Mouse (Mus musculus) lung, postnatal 25 days (tissue): ENCODE data around the gene Itsn1.

ENCODE experiments used
- DNase-seq: peaks from one replicate; pipeline ENCODE4 v3.0.0; 2022; ENCODE audit warnings: low spot score

The Itsn1 gene

DNA sequence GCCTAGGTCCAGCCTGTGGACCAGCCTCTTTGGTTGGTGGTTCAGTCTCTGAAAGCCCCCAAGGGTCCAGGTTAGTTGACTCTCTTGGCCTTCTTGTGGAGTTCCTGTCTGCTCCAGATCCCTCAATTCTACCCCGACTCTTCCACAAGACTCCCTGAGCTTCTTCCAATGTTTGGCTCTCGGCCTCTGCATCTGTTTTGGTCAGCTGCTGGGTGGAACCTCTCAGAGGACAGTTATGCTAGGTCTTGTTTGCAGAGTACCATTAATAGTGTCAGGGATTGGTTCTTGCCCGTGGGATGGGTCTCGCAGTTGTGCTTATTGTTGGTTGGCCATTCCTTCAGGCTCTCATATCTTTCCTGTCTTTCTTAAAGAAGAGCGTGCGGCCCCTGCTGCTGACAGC, 39.5 kb downstream of the Itsn1 start:
- no peak for DNase-seq

- DNase-seq = no peak
Measured at GRCm38 (mm10) chr16:91769911-91770310, 40.8 kb downstream of the Itsn1 start.

DNA sequence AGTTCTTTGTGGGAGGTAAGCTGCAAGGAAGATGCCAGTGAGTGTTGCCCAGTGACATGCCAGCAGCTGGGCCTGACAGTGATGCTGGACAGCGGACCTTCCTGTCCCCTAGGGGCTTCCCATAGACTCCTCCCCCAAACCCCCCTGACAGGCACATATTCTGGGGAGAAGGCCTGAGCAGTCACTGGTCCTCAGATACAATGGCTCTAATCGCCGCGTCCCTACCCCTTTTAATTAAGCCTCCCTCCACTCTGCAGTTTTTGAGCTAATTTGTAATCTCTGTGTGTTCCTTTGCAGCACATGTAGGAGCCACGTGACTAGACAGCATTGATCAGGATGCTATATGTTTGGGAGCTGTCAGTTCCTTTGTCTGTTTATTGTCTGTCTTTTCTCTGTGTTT, 41.6 kb downstream of the Itsn1 start:
- DNase-seq = no peak

- DNase-seq = no peak
Measured at GRCm38 (mm10) chr16:91771334-91771733, 42.3 kb downstream of the Itsn1 start.

DNA sequence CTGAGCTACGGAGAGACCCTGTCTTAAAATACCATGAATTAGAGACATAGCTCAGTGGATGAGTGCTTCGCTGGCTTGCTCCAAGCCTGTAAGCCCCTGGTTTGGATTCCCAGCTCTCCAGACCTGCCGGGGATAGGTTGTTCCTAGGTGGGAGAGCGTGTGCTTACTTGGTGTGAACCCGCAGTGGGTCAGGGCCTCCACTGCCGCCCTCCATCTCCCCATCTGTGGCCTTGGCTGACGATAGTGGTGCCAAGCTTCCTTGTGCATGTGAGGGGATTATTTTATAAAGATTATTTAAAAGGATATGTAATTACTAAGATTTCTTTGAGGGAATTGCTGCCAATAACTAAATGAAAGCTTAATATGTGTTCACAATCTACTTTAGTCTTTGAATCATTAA, 43.5 kb downstream of the Itsn1 start:
- no peak for DNase-seq

DNA sequence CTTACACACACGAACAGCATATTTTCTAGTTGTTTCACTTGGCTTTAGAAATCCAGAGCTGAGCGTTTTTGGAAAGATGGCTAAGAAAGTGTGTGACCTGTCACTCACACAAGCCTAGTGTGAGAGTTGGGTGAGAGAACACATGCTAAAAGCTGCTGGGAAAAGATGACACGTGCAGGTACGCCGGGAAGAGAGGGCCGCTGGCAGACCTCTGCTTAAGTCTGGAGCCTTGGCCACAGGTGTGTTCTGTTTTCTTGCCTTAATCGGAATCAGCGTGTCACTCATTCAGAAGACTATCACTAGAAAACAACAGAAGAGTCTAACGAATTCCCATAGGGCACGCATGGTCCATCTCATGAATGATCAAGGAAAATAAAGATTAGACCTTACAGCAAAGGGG, 50.5 kb downstream of the Itsn1 start:
- DNase-seq = no peak

DNA sequence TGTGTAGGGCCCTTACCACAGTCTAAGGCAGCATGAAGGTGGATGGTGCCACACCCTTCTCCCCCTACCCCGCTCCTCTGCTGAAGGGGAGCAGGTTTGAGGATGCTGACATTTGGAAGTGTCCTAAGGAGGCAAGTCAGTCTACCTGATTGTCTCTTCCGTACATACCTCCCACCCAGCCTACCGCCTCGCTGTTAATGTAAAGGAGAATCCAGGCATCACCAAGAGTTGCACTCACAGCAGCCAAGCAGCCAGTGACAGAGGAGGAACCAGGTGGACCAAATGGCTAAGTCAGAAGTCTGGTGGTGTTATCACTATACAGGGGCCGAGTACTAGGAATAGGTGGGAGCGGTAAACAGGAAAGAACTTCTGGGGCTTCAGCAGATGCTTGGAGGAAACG, 51.1 kb downstream of the Itsn1 start:
- no peak for DNase-seq

DNA sequence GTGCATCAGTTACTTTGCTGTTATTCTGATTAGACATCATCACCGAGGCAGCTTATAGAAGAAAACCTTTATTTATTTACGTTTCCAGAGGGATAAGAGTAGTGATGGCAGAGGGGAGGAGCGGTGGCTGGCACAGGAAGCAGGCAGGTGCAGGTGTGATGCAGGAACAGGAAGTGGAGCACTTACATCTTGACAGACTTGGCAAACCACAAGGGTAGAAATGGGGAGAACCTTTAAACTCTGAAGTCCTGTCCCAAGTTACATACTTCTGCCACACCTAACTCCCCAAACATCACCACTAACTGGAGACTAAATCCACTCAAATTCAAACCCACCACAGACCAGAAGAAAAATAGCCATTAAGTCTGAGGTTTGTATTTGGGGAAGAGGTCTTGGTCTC, 51.7 kb downstream of the Itsn1 start:
- no peak for DNase-seq

DNA sequence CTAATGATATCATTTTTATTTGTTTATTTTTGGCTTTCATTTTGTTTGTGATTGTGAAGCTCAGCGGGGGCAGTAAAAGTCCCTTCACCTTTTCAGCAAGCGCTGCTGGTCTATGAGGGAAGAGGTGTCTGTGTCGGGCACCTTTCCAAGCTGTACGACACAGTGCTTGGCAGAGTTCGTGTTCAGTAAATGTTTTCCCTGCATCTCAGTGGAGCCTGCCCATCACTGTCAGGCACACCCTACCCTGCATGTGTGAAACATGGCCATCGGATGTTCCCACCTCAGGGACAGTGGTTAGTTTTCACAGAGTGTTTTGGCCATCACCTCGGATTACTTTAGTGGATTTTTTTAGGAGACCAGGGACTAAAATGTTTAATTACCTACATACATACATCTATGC, 54.1 kb downstream of the Itsn1 start:
- no peak for DNase-seq

GRCm38 (mm10) chr16:91784298-91784697, 55.2 kb downstream of the Itsn1 start:
- no peak for DNase-seq

- DNase-seq = peak; percentile 25
Measured at GRCm38 (mm10) chr16:91786425-91786824, 57.3 kb downstream of the Itsn1 start.

GRCm38 (mm10) chr16:91789728-91790127, 60.6 kb downstream of the Itsn1 start:
- DNase-seq = peak; percentile 4

DNA sequence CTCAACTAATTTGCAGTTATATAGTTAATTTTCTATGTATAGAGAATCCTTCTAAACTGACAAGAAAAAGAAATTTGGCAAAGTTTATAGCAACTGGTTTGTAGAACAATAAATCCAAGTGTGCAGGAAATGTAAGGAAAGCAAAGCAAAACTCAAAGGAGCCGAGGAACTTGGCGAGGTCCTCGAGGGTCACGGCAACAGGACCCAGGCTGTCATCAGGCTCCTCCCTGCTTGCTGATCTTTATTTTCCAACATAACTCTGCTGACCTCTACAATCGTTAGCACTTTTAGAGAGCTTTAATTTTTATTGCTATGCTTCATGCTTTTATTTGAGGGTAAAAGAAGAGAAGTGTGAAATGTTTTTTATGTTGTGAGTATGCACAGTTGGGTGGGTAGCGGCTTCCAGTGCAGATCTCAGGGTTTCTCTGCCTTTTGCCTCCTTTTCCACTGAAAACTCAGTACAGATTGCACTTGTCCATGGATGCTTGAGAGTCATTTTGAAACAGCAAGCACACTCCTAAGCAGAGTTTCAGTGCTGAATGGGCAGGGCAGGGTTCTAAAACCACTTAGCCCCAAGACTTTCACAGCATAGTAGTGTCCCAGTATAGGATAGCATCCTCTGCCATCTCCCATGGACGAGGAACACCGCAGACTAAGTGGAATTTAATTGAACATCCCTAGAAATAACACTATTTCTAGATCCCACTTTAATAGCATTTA, 63.6 kb downstream of the Itsn1 start:
- DNase-seq = no peak

- peak; percentile 16 for DNase-seq
Measured at GRCm38 (mm10) chr16:91793507-91794278, 64.6 kb downstream of the Itsn1 start.

DNA sequence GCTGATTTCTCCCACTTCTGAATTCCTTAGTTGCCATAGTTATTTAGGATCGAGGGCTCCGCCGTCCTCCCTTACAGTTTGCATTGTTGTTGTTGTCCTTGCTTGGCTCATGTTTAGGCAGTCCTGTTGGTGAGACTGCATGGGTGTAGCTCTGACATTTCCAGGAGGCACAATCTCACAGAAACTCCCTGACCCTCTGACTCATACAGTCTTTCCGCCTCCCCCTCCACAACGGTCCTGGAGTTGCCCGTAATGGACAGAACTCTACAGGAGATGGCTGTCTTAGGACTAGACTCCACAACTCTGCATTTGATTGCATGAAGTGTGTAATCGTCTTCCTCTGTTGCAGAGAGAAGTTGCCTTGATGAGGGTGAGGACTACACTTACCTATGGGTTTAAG, 65.2 kb downstream of the Itsn1 start:
- DNase-seq = no peak

GRCm38 (mm10) chr16:91795044-91795443, 66.0 kb downstream of the Itsn1 start:
- DNase-seq = no peak

GRCm38 (mm10) chr16:91795606-91796005, 66.5 kb downstream of the Itsn1 start:
- no peak for DNase-seq

DNA sequence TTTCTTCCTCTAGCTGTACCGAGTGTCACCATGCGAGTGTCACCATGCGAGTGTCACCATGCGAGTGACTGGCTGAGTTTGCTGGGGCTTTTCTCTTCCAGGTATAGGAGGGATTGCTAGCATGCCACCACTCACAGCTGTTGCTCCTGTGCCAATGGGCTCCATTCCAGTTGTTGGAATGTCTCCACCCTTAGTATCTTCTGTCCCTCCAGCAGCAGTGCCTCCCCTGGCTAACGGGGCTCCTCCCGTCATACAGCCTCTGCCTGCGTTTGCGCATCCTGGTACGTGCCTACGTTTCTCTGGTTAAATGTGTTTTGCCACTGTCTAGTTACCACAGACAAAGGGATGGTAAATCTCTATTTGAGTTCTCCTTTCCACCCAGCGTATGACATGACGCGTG, 72.3 kb downstream of the Itsn1 start:
- DNase-seq = no peak

DNA sequence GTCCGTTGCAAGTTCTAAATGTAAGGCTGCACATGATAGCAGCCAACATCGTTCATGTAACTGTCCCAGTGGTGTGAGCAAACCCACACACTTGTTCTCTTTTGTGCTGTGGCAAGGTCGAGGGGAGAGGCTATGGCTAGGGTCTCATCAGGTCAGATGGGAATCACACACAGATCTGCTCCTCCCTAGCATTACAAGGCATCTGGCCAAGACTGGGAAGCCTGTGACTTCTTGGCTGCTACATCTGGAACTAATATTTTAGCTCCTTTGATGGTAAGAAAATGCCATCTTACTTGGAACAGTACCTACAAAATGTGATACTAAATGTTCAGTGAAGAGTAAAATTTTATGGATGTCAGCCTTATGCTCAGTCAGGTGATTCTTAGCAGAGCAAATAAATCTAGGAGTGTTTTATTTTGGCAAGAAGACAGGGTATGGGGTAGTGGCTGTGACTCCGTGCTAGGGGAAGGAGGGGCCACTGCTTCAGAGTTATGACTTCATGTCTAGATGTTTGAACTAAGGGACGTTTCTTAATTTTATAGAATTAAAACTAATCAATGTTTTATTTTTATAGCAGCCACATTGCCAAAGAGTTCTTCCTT, 73.5 kb downstream of the Itsn1 start:
- no peak for DNase-seq

- DNase-seq = no peak
Measured at GRCm38 (mm10) chr16:91804418-91804817, 75.3 kb downstream of the Itsn1 start.

- no peak for DNase-seq
Measured at GRCm38 (mm10) chr16:91804831-91805230, 75.8 kb downstream of the Itsn1 start.

DNA sequence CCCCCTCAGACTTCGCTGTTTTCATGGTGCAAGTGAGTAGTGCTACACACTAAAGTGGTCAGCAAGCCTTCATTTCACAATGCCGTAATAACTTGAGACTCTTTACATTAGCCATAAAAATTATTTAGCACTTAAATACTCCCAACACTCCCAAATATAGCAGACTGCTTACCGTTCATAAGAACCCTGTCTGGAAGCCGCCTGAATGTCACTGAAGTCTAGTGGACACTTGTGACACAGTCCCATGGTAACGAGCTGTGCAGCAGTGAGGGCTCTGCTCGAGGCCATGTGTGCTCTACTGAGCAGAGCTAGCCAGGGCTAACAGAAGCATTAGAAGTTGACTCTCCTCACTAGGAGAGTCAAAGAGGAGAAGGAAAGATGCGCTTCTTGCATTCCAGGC, 81.2 kb downstream of the Itsn1 start:
- DNase-seq = no peak

GRCm38 (mm10) chr16:91811339-91811738, 82.3 kb downstream of the Itsn1 start:
- no peak for DNase-seq
